Mouse (Mus musculus): ENCODE results near the gene Tspo. TPM values are rescaled to one million over a fixed set of nuclear protein-coding genes. Genes with fewer than 3 reads are reported as not detected.

Tspo gene
- 30.6 and 33.6 TPM in 2 replicates for polyA plus RNA-seq (2021; fragmentation: Nextera tagmentation)
- long read RNA-seq, experiment 1, transcript Tspo-201 (4 exons, 837 nt), result major isoform, 6 of 7 reads
- long read RNA-seq, experiment 1, partial matches to known transcripts, result 1 of 7 reads
- long read RNA-seq, experiment 1, other reads (novel, unspliced or antisense), result 0 of 7 reads
- long read RNA-seq, experiment 2, transcript Tspo-201 (4 exons, 837 nt), result major isoform, 19 of 22 reads
- long read RNA-seq, experiment 2, partial matches to known transcripts, result 3 of 22 reads
- long read RNA-seq, experiment 2, other reads (novel, unspliced or antisense), result 0 of 22 reads

GRCm38 (mm10) chr15:83563327-83563856, at the start of gene Tspo, which contains the start of gene Mcat:
Gene Tspo (plus strand): TSS chr15:83563592.
Gene Mcat (minus strand): TSS chr15:83563787.

DNA sequence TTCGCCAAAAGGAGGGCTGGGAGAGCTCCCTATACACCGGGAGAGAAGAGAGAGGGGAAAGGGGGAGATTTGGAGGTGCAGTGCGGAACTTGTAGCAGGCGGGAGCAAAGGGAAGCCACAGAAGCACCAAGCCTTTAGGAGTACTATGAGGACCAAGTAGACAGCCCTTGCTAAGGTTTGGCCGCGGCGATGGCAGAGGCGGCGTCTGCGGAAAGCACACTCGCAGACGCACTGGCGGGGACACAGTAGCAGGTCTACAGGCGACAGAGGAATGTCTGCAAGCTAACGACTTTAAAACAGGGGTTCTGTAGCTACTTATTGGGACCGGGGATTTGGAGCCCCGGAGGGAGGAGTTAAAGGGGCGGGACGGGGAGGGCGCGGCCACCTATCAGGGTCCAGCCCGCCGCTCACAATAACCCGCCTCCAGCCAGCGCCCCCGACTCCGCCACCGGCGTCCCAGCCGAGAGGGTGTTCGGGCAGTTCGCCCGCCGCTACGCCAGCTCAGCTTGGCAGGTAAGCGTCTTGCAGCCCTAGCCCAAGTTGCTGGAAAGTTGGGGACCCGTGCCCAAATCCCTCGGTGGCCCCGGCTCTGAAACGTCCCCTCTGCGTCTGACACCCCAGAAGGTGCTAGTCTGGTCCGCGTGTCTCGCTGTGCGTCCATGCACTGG, 36.8 kb upstream of the Tspo start, which contains the start of gene Bik:
TSS of gene Bik (plus strand) at position 439 of the 668 bp plus-strand sequence.

DNA sequence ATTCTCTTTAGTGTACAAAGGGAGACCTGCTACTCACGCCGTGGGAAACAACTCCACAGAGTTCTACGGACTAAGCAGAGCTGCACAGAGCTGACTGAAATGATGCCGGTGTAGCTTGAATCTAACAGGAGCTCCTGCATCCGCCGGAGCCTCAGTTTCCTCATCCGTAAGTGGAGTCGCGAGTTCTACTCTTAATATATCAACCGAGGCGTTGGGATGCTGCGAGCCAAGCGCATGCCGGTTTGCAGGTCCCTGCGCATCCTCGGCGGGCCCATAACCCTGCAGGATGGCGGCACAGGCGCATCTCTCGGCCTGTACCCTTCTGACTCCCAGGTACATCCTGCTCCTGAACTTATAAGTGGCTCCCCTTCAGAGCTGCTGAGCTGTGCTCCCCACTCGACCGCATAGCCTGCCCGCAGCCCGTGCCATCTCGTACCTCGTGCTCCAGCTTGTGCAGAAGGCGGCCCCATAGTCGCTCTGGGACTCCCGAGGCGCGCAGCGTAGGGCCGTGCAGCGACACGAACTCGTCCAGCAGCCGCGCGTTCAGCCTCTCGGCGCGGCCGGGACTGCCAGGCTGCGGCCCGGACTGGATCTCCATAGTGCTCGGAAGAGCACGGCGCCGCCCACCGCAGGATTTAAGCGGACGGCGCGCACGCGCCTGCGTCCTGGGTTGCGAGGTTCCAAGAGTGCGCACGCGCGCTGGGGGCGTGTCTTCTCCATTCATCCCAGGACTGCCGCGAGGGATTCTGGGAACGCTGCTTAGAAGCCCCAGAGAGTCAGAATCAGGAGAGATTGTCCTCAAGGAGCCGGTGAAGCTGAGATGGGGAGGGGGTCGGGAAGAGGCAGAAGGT, 31.3 kb downstream of the Tspo start, which contains the start of gene Ttll12:
TSS of gene Ttll12 (minus strand) at position 645 of the 851 bp plus-strand sequence.

Other genes starting within 250 kb of the Tspo start
- 13.8 and 16.4 TPM in 2 replicates for gene Arfgap3, start 213.3 kb upstream of the Tspo start, polyA plus RNA-seq (2021; fragmentation: Nextera tagmentation)
- gene Pacsin2, start 99.0 kb upstream of the Tspo start, polyA plus RNA-seq (2021; fragmentation: Nextera tagmentation), result 22.6 and 29.4 TPM in 2 replicates
- gene Ttll1, start 52.7 kb upstream of the Tspo start, polyA plus RNA-seq (2021; fragmentation: Nextera tagmentation), result 43.5 and 55.7 TPM in 2 replicates
- gene Bik, start 36.7 kb upstream of the Tspo start, polyA plus RNA-seq (2021; fragmentation: Nextera tagmentation), result 0.29 and 0.33 TPM in 2 replicates
- gene Mcat, start 195 bp downstream of the Tspo start, polyA plus RNA-seq (2021; fragmentation: Nextera tagmentation), result 4.3 and 21.2 TPM in 2 replicates
- 3.0 and 5.4 TPM in 2 replicates for gene Ttll12, start 31.6 kb downstream of the Tspo start, polyA plus RNA-seq (2021; fragmentation: Nextera tagmentation)
- gene Scube1, start 161.4 kb downstream of the Tspo start, polyA plus RNA-seq (2021; fragmentation: Nextera tagmentation), result 20.0 and 20.4 TPM in 2 replicates
- gene Mpped1, start 215.9 kb downstream of the Tspo start, polyA plus RNA-seq (2021; fragmentation: Nextera tagmentation), result 101 and 132 TPM in 2 replicates